Mouse (Mus musculus): ENCODE measurements around the gene Zbed6. TPM values are rescaled to one million over a fixed set of nuclear protein-coding genes. Genes with fewer than 3 reads are reported as not detected.
A peak's percentile ranks its signal among the peaks of the same experiment; 100 is the strongest.
"Not testable (repeated sequence)": the region's sequence is repeated elsewhere in the genome, so short reads cannot be mapped to it uniquely, and the experiment has no call there.

The Zbed6 gene
- polyA plus RNA-seq (2015; fragmentation: Nextera tagmentation; extraction: Ambion mirVana), result not detected in 2 replicates

DNA sequence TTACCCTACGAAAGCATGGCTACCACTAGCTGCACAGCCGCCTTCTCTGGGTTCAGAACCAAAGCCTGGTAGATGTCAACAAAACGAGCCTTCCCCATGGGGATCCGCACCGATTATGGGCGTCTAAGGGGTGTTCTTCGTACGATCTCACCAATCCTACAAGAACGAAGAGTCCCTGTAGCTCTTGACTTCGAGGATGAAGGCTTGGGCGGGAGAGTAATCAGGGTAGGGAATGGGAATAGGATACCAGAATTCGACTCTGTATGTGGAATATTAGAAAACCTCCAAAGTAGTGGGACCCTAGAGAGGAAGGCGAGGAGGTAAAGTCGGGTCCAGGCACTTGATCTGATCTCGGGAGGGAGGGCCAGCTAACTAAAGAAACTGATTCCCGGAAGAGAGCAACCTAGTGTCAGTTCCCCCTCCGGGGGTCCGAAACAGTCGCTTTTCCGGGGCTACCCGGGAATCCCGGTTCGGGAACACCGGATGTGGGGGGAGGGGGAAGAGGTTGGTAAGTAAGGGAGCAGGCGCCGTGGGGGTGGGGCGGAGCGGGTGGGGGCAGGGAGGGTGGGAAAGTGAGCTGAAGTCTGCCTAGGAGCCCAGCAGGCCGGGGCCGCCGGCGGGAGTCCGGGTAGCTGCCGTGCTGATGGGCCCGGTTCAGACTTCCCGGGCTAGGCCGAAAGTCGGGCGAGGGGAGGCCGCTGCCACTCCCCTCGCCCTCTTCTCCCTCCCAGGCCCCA lies at the start of gene Zbed6:
Zbed6 (minus strand) TSS at position 420 of the 737 bp plus-strand sequence.
- Histone ChIP-seq H3K9ac (ENCODE audit: low read length) (peak within 1 kb of the TSS; percentile 90), H3K4me1 (replicated peaks; ENCODE audit: control insufficient read depth, insufficient read depth, low read length) (peaks cover 32% of the 10 kb centered on the region), H3K4me3 (ENCODE audit: low read length) (peak within 1 kb of the TSS; percentile 64), H3K36me3 (ENCODE audit: control insufficient read depth, insufficient read depth, low read length) (peaks cover 15% of the 10 kb centered on the region), H3K4me2 (ENCODE audit: low read depth, low read length) (peak within 1 kb of the TSS; percentile 64), H3K27me3 (ENCODE audit: control insufficient read depth, insufficient read depth, low read depth, low read length) (no peaks in the 10 kb centered on the region), H3K9me3 (ENCODE audit: control insufficient read depth, low read length) (no peaks in the 10 kb centered on the region), H3K27ac (ENCODE audit: low read length) (peak within 1 kb of the TSS; percentile 96)
- under 1% methylated on average over 34 of the region's 41 CpGs for WGBS
- peak; percentile 79 for ATAC-seq (ENCODE audit: low read depth)

DNA sequence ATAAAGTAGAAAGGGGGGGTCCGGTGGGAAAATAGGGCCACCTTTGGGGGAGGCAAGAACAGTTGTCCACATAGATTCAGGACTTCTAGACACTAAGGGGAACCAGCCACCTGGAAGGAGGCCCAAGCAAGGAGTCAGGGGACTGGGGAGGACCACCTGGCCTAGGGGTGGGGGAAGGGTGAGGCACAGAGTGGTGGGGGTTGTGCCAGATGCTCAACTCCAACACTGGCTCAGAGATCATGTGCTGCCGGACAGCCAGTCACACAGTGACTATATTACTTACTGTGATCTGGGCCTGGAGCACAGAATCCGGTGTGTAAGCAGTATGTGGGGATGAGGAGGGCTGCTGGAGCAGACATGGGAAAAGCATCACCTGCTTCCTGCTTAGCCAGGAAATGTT lies 48.6 kb upstream of the Zbed6 start:
- H3K4me1 ChIP-seq (replicated peaks; ENCODE audit: control insufficient read depth, insufficient read depth, low read length), result peaks cover 9% of the 10 kb centered on the region; the same call in 1 of the 2 replicates
- peaks cover 2% of the 10 kb centered on the region; the same call in 1 of the 2 replicates for H3K36me3 ChIP-seq (ENCODE audit: control insufficient read depth, insufficient read depth, low read length)
- H3K9me3 ChIP-seq (ENCODE audit: control insufficient read depth, low read length), result no peaks in the 10 kb centered on the region
- H3K9ac ChIP-seq (ENCODE audit: low read length), result no peak overlapping the region
- no peaks in the 10 kb centered on the region for H3K27me3 ChIP-seq (ENCODE audit: control insufficient read depth, insufficient read depth, low read depth, low read length)
- H3K4me2 ChIP-seq (ENCODE audit: low read depth, low read length), result no peak overlapping the region
- no peak overlapping the region for H3K27ac ChIP-seq (ENCODE audit: low read length)
- 51% methylated on average over 3 of the region's 3 CpGs for WGBS
- no peak for ATAC-seq (ENCODE audit: low read depth)
- H3K4me3 ChIP-seq (ENCODE audit: low read length), result no peak overlapping the region

DNA sequence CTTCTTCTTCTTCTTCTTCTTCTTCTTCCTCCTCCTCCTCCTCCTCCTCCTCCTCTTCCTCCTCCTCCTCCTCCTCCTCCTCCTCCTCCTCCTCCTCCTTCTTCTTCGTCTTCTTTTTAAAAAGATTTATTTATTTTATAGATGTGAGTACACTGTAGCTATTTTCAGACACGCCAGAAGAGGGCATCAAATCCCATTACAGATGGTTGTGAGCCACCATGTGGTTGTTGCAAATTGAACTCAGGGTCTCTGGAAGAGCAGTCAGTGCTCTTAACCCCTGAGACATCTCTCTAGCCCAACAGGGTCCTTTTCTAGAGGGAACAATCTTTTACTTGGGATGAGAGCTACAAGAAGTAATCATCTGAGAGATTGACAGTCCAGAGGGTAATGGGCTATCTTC lies 41.1 kb upstream of the Zbed6 start:
- H3K4me1 ChIP-seq (replicated peaks; ENCODE audit: control insufficient read depth, insufficient read depth, low read length); H3K27ac ChIP-seq (ENCODE audit: low read length); H3K4me3 ChIP-seq (ENCODE audit: low read length); H3K9me3 ChIP-seq (ENCODE audit: control insufficient read depth, low read length); H3K36me3 ChIP-seq (ENCODE audit: control insufficient read depth, insufficient read depth, low read length); H3K27me3 ChIP-seq (ENCODE audit: control insufficient read depth, insufficient read depth, low read depth, low read length); ATAC-seq (ENCODE audit: low read depth); H3K9ac ChIP-seq (ENCODE audit: low read length); H3K4me2 ChIP-seq (ENCODE audit: low read depth, low read length): not testable (repeated sequence)
- WGBS, result 25% methylated on average over 1 of the region's 2 CpGs

DNA sequence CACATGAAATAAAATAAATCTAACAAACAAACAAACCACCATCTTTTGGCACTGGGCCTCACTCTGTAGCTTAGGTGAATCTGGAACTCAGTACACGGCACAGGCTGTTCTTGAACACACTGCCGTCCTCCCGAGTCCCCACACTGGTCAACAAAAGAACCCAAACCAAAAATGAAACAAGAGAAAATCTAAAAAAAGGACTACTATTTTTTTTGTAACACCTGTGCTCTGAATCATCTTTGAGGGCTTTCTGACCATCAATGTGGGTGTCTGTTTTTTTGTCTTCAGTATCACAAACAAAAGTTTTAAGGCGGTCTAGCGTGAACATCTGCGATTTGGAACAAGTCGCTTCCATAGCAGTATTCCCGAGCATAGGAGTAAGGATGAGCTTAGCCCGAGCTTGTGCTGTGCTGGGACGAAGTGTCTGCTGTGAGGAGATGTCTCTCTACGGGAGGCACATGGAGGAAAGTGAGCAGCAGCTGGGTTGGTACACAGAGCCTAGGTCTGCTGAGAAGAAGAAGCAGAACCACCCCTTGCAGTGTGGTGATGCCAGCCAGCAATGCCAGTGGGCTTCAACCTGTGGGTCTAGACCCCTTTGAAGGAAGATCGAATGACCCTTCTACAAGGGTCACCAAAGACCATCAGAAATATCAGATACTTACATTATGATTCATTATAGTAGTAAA lies 37.4 kb upstream of the Zbed6 start:
- H3K36me3 ChIP-seq (ENCODE audit: control insufficient read depth, insufficient read depth, low read length), result no peaks in the 10 kb centered on the region
- no peak overlapping the region for H3K4me2 ChIP-seq (ENCODE audit: low read depth, low read length)
- H3K9ac ChIP-seq (ENCODE audit: low read length), result no peak overlapping the region
- no peak overlapping the region for H3K4me3 ChIP-seq (ENCODE audit: low read length)
- no peaks in the 10 kb centered on the region for H3K27me3 ChIP-seq (ENCODE audit: control insufficient read depth, insufficient read depth, low read depth, low read length)
- H3K9me3 ChIP-seq (ENCODE audit: control insufficient read depth, low read length), result no peaks in the 10 kb centered on the region
- WGBS, result 93% methylated on average over 12 of the region's 12 CpGs
- peaks cover 31% of the 10 kb centered on the region for H3K4me1 ChIP-seq (replicated peaks; ENCODE audit: control insufficient read depth, insufficient read depth, low read length)
- no peak for ATAC-seq (ENCODE audit: low read depth)
- no peak overlapping the region for H3K27ac ChIP-seq (ENCODE audit: low read length)

DNA sequence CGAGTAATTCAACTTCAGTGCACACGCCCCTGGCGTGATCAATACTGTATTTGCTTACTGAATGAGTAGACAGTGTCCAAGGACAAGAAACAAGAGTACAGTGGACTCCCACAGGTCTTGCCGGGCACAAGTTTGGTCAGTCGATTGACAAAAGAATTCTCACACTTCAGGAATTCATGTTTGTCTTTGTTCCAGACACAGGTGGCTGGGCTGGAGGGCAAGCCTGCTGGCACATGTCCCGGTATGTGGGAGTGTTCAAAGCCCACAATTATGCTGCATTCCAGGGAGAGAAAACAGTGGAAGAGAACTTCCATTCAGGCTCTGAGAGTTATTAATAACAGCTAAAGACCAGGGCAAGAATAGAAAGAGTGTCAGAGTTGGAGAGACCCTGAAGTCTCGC lies 35.2 kb upstream of the Zbed6 start:
- Histone ChIP-seq H3K36me3 (ENCODE audit: control insufficient read depth, insufficient read depth, low read length) (no peaks in the 10 kb centered on the region), H3K27ac (ENCODE audit: low read length) (peak overlapping the region; percentile 96), H3K9me3 (ENCODE audit: control insufficient read depth, low read length) (no peaks in the 10 kb centered on the region), H3K4me3 (ENCODE audit: low read length) (no peak overlapping the region), H3K27me3 (ENCODE audit: control insufficient read depth, insufficient read depth, low read depth, low read length) (no peaks in the 10 kb centered on the region), H3K4me1 (replicated peaks; ENCODE audit: control insufficient read depth, insufficient read depth, low read length) (peaks cover 31% of the 10 kb centered on the region), H3K4me2 (ENCODE audit: low read depth, low read length) (peak overlapping the region; percentile 38), H3K9ac (ENCODE audit: low read length) (no peak overlapping the region)
- peak; percentile 81 for ATAC-seq (ENCODE audit: low read depth)
- 13% methylated on average over 7 of the region's 7 CpGs for WGBS

DNA sequence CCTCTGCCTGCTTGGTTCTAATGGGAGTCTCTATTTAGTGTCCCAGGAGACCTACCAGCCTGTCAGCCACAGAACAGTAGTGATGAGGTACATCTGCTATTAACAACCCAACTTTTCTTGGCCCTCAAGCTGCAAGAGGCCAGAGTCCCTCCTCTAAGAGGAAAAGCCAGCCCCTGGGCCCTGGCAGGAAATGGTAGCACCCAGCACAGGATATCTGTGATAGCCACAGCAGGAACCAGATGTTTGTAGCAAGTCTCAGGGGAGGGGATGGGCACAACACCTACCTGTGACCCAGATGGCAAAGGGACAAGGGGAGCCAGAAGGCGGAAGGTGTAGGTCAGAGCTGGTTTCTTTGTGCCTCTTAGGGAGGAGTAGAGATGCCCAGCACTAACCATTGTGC lies 34.2 kb upstream of the Zbed6 start:
- Histone ChIP-seq H3K9ac (ENCODE audit: low read length) (no peak overlapping the region), H3K9me3 (ENCODE audit: control insufficient read depth, low read length) (no peaks in the 10 kb centered on the region), H3K4me3 (ENCODE audit: low read length) (no peak overlapping the region), H3K27ac (ENCODE audit: low read length) (peak overlapping the region; percentile 96), H3K4me1 (replicated peaks; ENCODE audit: control insufficient read depth, insufficient read depth, low read length) (peaks cover 31% of the 10 kb centered on the region), H3K36me3 (ENCODE audit: control insufficient read depth, insufficient read depth, low read length) (no peaks in the 10 kb centered on the region), H3K27me3 (ENCODE audit: control insufficient read depth, insufficient read depth, low read depth, low read length) (no peaks in the 10 kb centered on the region), H3K4me2 (ENCODE audit: low read depth, low read length) (no peak overlapping the region)
- peak; percentile 8; the same call in 1 of the 2 replicates for ATAC-seq (ENCODE audit: low read depth)
- WGBS, result 81% methylated on average over 1 of the region's 1 CpGs

DNA sequence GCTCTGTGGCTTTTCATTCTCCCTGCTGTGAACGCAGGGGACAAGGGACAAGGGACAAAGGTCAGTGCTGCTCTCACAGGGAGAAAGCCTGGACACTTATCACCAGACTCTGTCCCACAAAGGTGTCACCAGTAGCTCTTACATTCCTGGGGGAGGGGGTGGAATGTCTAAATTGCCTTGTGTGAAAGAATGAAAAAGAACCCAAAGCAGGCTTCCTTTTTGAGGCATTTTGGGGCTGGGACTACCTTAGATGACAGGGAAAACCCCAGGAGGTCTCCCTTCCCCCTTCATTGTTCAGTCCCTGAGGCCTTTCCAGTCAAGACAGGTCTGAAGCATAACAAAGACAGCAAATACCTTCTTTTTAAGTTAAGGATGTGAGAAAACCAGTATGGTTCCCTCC lies 33.6 kb upstream of the Zbed6 start:
- Histone ChIP-seq H3K9me3 (ENCODE audit: control insufficient read depth, low read length) (no peaks in the 10 kb centered on the region), H3K4me3 (ENCODE audit: low read length) (no peak overlapping the region), H3K27ac (ENCODE audit: low read length) (peak overlapping the region; percentile 96), H3K36me3 (ENCODE audit: control insufficient read depth, insufficient read depth, low read length) (no peaks in the 10 kb centered on the region), H3K9ac (ENCODE audit: low read length) (no peak overlapping the region), H3K27me3 (ENCODE audit: control insufficient read depth, insufficient read depth, low read depth, low read length) (no peaks in the 10 kb centered on the region), H3K4me2 (ENCODE audit: low read depth, low read length) (no peak overlapping the region), H3K4me1 (replicated peaks; ENCODE audit: control insufficient read depth, insufficient read depth, low read length) (peaks cover 31% of the 10 kb centered on the region)
- WGBS, result 17% methylated on average over 1 of the region's 1 CpGs
- peak; percentile 35; the same call in 1 of the 2 replicates for ATAC-seq (ENCODE audit: low read depth)

DNA sequence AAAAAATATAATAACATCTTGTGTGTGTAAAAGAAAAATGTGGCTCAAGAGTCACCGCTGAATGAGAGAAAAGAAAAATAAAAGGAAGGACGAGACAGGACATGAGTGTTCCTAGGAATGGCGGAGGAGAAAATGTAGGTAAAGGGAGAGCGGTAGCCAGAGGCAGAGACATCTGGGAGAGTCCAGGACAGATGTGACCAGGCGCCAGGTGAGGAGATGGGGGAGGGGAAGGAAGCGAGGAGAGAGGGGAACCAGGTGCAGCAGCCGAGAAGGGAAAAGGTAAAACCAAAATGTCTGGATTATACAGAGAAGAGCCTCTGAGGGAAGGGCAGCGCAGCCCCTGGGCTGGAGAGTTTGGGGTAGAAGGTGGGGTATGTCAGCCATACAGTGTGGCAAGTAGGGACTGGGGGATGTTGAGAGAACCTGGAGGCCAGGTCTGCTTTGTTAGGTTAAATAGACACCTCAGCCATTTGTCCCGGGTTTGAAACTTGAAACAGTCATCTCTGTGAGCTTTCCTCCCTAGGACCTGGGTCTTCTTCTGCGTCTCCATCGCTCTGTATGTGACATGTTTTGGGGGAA lies 32.9 kb upstream of the Zbed6 start:
- no peaks in the 10 kb centered on the region for H3K36me3 ChIP-seq (ENCODE audit: control insufficient read depth, insufficient read depth, low read length)
- H3K9me3 ChIP-seq (ENCODE audit: control insufficient read depth, low read length), result no peaks in the 10 kb centered on the region
- no peak overlapping the region for H3K4me3 ChIP-seq (ENCODE audit: low read length)
- H3K4me2 ChIP-seq (ENCODE audit: low read depth, low read length), result no peak overlapping the region
- WGBS, result 56% methylated on average over 11 of the region's 11 CpGs
- H3K27me3 ChIP-seq (ENCODE audit: control insufficient read depth, insufficient read depth, low read depth, low read length), result no peaks in the 10 kb centered on the region
- peaks cover 31% of the 10 kb centered on the region for H3K4me1 ChIP-seq (replicated peaks; ENCODE audit: control insufficient read depth, insufficient read depth, low read length)
- H3K9ac ChIP-seq (ENCODE audit: low read length), result no peak overlapping the region
- H3K27ac ChIP-seq (ENCODE audit: low read length), result peak overlapping the region; percentile 58
- no peak for ATAC-seq (ENCODE audit: low read depth)

DNA sequence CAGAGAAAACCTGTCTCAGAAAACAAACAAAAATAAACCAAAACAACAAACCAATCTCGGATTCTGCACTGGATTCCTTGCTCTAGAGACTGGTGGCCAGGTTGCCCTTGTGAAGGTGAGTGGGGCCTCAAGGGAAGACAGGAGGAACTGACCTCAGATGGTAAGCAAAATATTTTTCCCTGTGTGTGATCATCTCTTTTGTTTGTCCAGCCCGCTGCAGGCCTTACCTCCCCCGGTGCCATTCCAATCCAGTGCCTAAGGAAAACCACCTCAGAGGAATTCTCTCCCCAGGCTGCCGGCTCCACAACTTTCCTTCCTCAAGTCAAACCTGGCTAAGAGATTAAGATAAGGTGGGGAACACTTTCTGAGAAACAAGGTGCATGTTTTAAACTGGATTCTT lies 31.5 kb upstream of the Zbed6 start:
- H3K9ac ChIP-seq (ENCODE audit: low read length), result no peak overlapping the region
- H3K27me3 ChIP-seq (ENCODE audit: control insufficient read depth, insufficient read depth, low read depth, low read length), result no peaks in the 10 kb centered on the region
- H3K27ac ChIP-seq (ENCODE audit: low read length), result no peak overlapping the region
- no peak overlapping the region for H3K4me3 ChIP-seq (ENCODE audit: low read length)
- WGBS, result 33% methylated on average over 4 of the region's 4 CpGs
- no peak for ATAC-seq (ENCODE audit: low read depth)
- H3K9me3 ChIP-seq (ENCODE audit: control insufficient read depth, low read length), result no peaks in the 10 kb centered on the region
- H3K4me2 ChIP-seq (ENCODE audit: low read depth, low read length), result no peak overlapping the region
- H3K4me1 ChIP-seq (replicated peaks; ENCODE audit: control insufficient read depth, insufficient read depth, low read length), result peaks cover 31% of the 10 kb centered on the region
- no peaks in the 10 kb centered on the region for H3K36me3 ChIP-seq (ENCODE audit: control insufficient read depth, insufficient read depth, low read length)
